Mouse (Mus musculus) liver, adult 2 months (tissue): ENCODE measurements at regions not wholly inside any gene's neighbourhood (a gene's known extent, or its start where the extent isn't known, plus 50 kb on each side); places are given as distances from the start of the nearest gene placed in this dataset.

Source experiments
- DNase-seq: peaks from one replicate; pipeline ENCODE4 v3.0.0-alpha.2; 2011; ENCODE audit warnings: low read depth, low spot score; ENCODE audit errors: extremely low read depth
- H3K27ac ChIP-seq: fragments of 200-500 bp; replicated peaks from 2 replicates; pipeline ENCODE4 v1.5.1; 2012; ENCODE audit warnings: low read depth, mild to moderate bottlenecking, control low read depth, inconsistent platforms, low read length; ENCODE audit not compliant: insufficient read depth
- H3K27me3 ChIP-seq: fragments of 200-500 bp; 2 replicates; pipeline ENCODE4 v1.6.1; 2012; ENCODE audit warnings: mild to moderate bottlenecking, moderate library complexity, low read length, inconsistent platforms; ENCODE audit not compliant: control insufficient read depth, insufficient read depth
- H3K36me3 ChIP-seq: fragments of 200-500 bp; 2 replicates; pipeline ENCODE4 v1.6.1; 2012; ENCODE audit warnings: low read length, inconsistent platforms; ENCODE audit not compliant: control insufficient read depth, insufficient read depth
- H3K4me1 ChIP-seq: fragments of 200-500 bp; 2 replicates; pipeline ENCODE4 v1.6.1; 2011; ENCODE audit warnings: low read length; ENCODE audit not compliant: control insufficient read depth, insufficient read depth
- H3K4me3 ChIP-seq: fragments of 200-500 bp; 2 replicates; pipeline ENCODE4 v1.5.1; 2011; ENCODE audit warnings: low read depth, mild to moderate bottlenecking, control low read depth, low read length, moderate library complexity; ENCODE audit not compliant: insufficient read depth
- H3K79me2 ChIP-seq: fragments of 200-500 bp; 2 replicates; pipeline ENCODE4 v1.6.1; 2012; ENCODE audit warnings: inconsistent platforms, mild to moderate bottlenecking, low read length, moderate library complexity; ENCODE audit not compliant: control insufficient read depth, insufficient read depth
- H3K9ac ChIP-seq: fragments of 200-500 bp; 2 replicates; pipeline ENCODE4 v1.6.1; 2012; ENCODE audit warnings: low read depth, mild to moderate bottlenecking, control low read depth, inconsistent platforms, low read length
- CTCF ChIP-seq: fragments of 200-500 bp; IDR thresholded peaks from 2 replicates; pipeline ENCODE4 v1.5.1; 2011; ENCODE audit warnings: low read depth, low read length, control low read depth
- POLR2A ChIP-seq: fragments of 200-500 bp; IDR thresholded peaks from 2 replicates; pipeline ENCODE4 v1.6.1; 2011; ENCODE audit warnings: low read length, control low read depth; ENCODE audit not compliant: insufficient read depth; ENCODE audit errors: extremely low read depth
- WGBS: fragments of 180-500 bp; shearing (Covaris S2); methylation state at CpG from one replicate; pipeline ENCODE4 v1.1.7; 2018; 5-methylcytosine and 5-hydroxymethylcytosine counted together

GRCm38 (mm10) chr15:68337264-68337663 is 1836.6 kb upstream of the Lrrc6 start:
- Histone ChIP-seq H3K27ac (no peak overlapping the region), H3K36me3 (peaks cover 15% of the 10 kb centered on the region), H3K9ac (no peak overlapping the region), H3K4me1 (no peaks in the 10 kb centered on the region), H3K79me2 (no peaks in the 10 kb centered on the region), H3K4me3 (no peak overlapping the region), H3K27me3 (no peaks in the 10 kb centered on the region)
- TF ChIP-seq POLR2A (no peak), CTCF (no peak)
- 80% methylated on average over 2 of the region's 2 CpGs for WGBS
- DNase-seq, result no peak

GRCm38 (mm10) chr15:68335837-68336236 is 1835.1 kb upstream of the Lrrc6 start:
- Histone ChIP-seq H3K79me2 (no peaks in the 10 kb centered on the region), H3K27me3 (no peaks in the 10 kb centered on the region), H3K27ac (no peak overlapping the region), H3K4me3 (no peak overlapping the region), H3K9ac (no peak overlapping the region), H3K4me1 (no peaks in the 10 kb centered on the region), H3K36me3 (peaks cover 12% of the 10 kb centered on the region)
- DNase-seq, result no peak
- no peak for TF ChIP-seq CTCF
- no peak for TF ChIP-seq POLR2A

- Histone ChIP-seq H3K9ac (no peak overlapping the region), H3K4me3 (no peak overlapping the region), H3K27ac (no peak overlapping the region), H3K27me3 (no peaks in the 10 kb centered on the region), H3K4me1 (no peaks in the 10 kb centered on the region), H3K79me2 (no peaks in the 10 kb centered on the region), H3K36me3 (no peaks in the 10 kb centered on the region)
- DNase-seq, result no peak
- 92% methylated on average over 1 of the region's 1 CpGs for WGBS
- TF ChIP-seq CTCF, result no peak
- TF ChIP-seq POLR2A, result no peak
These were observed 1815.4 kb upstream of the Lrrc6 start for GRCm38 (mm10) chr15:68316116-68316515.
